Mouse (Mus musculus) midbrain, embryonic 13.5 days (tissue): ENCODE results near the gene Kncn. TPM values are rescaled to one million over a fixed set of nuclear protein-coding genes. Genes with fewer than 3 reads are reported as not detected.

Experiments
- ATAC-seq: fragments of 200-750 bp; cut with Nextera tagmentation; 2 replicates; pipeline ENCODE4 v1.8.0; 2017; ENCODE audit warnings: mild to moderate bottlenecking, moderate TSS enrichment, moderate library complexity
- H3K27ac ChIP-seq: fragments of 300-500 bp; sonication (generic); 2 replicates; pipeline ENCODE4 v1.5.1; 2015; ENCODE audit warnings: inconsistent platforms, mild to moderate bottlenecking, moderate library complexity
- H3K27me3 ChIP-seq: fragments of 300-500 bp; sonication (generic); 2 replicates; pipeline ENCODE4 v1.6.1; 2015; ENCODE audit warnings: mild to moderate bottlenecking, inconsistent platforms
- H3K36me3 ChIP-seq: fragments of 300-500 bp; sonication (generic); 2 replicates; pipeline ENCODE4 v1.6.1; 2015; ENCODE audit warnings: mild to moderate bottlenecking, inconsistent platforms
- H3K4me1 ChIP-seq: fragments of 300-500 bp; sonication (generic); replicated peaks from 2 replicates; pipeline ENCODE4 v1.6.1; 2015; ENCODE audit warnings: inconsistent platforms
- H3K4me2 ChIP-seq: fragments of 300-500 bp; sonication (generic); replicated peaks from 2 replicates; pipeline ENCODE4 v1.6.1; 2015; ENCODE audit warnings: moderate library complexity, mild to moderate bottlenecking, inconsistent platforms
- H3K4me3 ChIP-seq: fragments of 300-500 bp; sonication (generic); replicated peaks from 2 replicates; pipeline ENCODE4 v1.5.1; 2015; ENCODE audit warnings: mild to moderate bottlenecking, inconsistent platforms
- H3K9ac ChIP-seq: fragments of 300-500 bp; sonication (generic); replicated peaks from 2 replicates; pipeline ENCODE4 v1.6.1; 2015; ENCODE audit warnings: mild to moderate bottlenecking, inconsistent platforms
- H3K9me3 ChIP-seq: fragments of 300-500 bp; sonication (generic); 2 replicates; pipeline ENCODE4 v1.6.1; 2016; ENCODE audit warnings: mild to moderate bottlenecking, inconsistent platforms
- WGBS: fragments of 180-500 bp; shearing (Covaris S2); methylation state at CpG from one replicate; pipeline ENCODE4 v1.1.7; 2015; 5-methylcytosine and 5-hydroxymethylcytosine counted together
- polyA plus RNA-seq: library from polyadenylated mRNA; unstranded; fragments of >200 nt; fragmentation: Nextera tagmentation; extraction: Ambion mirVana; gene quantifications from 2 replicates; pipeline ENCODE4 v1.2.1, GENCODE M21; 2015

Kncn gene
- polyA plus RNA-seq, 1 experiment from 2014 or later: 0.24 TPM

DNA sequence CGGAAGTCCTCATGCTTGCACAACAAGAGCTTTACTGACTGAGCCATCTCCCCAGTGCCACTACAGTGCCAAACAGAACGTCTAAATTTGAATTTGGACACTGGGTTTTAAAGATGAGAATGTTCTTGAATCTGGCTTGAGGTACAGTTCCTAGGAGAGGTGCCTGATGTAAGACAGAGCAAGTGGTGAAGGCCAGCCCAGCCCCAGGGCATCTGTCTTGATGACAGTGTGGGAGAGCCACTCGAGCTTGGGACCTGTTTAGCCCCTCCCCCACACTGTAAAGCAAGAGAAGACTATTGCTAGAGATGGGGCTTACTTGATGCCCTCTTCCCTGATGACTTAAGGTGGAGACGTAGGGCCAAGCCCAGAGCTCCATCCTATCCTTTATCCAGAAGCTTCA, 2.0 kb upstream of the Kncn start:
- Histone ChIP-seq H3K27ac (no peak overlapping the region), H3K4me2 (no peak overlapping the region), H3K4me1 (peaks cover 53% of the 10 kb centered on the region), H3K27me3 (no peaks in the 10 kb centered on the region), H3K4me3 (no peak overlapping the region), H3K36me3 (no peaks in the 10 kb centered on the region), H3K9me3 (no peaks in the 10 kb centered on the region), H3K9ac (no peak overlapping the region)
- no peak for ATAC-seq
- WGBS: 69% methylated on average over 4 of the region's 4 CpGs

DNA sequence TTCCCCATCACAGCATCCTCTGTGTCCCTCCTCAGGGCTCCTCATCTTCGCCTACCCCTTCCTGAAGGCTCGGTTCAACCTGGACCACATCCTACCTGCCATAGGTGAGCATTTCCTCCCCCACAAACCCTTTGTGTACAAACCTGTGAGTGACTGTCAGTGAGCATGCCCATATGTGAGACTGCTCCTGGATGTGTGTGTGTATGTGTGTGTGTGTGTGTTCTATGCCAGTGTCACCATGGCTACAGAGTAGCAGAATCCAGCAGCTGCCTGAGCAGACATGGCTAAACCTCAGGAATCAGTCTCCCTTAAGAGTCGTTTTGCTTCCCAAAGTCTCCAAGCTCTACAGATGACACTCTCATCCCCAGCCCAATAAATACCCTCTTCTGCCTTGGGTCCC, 1.6 kb downstream of the Kncn start:
- Histone ChIP-seq H3K4me2 (no peak overlapping the region), H3K4me3 (no peak overlapping the region), H3K27me3 (peaks cover 29% of the 10 kb centered on the region), H3K4me1 (peaks cover 28% of the 10 kb centered on the region), H3K9me3 (no peaks in the 10 kb centered on the region), H3K27ac (0 out of 2 replicates have a peak overlapping the region, but pooled peaks have one; percentile 5), H3K9ac (no peak overlapping the region), H3K36me3 (no peaks in the 10 kb centered on the region)
- ATAC-seq: no peak
- WGBS: 82% methylated on average over 3 of the region's 3 CpGs

DNA sequence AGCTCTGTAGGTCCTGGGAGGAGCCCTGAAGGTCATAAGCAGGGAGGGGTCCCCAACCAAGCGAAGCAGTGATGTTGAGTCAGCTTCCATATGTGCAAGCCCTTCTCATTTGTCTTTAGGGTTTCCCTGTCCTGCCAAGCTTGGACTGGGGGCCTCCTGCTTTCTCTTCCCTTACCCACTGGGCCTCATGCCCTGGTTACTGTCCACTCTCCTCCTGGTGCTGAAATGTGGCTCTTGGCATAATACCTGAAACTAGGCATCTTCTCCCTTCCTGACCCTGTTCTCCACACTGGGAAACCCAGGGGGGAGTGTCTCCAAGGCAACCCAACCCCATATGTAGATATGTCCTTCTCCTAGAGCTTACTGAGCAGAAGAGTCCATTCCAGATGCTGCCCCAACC, 2.7 kb downstream of the Kncn start:
- WGBS: 41% methylated on average over 1 of the region's 1 CpGs
- no peak for ATAC-seq
- H3K36me3 ChIP-seq: no peaks in the 10 kb centered on the region
- H3K4me2 ChIP-seq: no peak overlapping the region
- peaks cover 19% of the 10 kb centered on the region for H3K4me1 ChIP-seq
- H3K4me3 ChIP-seq: no peak overlapping the region
- no peak overlapping the region for H3K27ac ChIP-seq
- no peak overlapping the region for H3K9ac ChIP-seq
- H3K27me3 ChIP-seq: peaks cover 39% of the 10 kb centered on the region
- no peaks in the 10 kb centered on the region for H3K9me3 ChIP-seq

DNA sequence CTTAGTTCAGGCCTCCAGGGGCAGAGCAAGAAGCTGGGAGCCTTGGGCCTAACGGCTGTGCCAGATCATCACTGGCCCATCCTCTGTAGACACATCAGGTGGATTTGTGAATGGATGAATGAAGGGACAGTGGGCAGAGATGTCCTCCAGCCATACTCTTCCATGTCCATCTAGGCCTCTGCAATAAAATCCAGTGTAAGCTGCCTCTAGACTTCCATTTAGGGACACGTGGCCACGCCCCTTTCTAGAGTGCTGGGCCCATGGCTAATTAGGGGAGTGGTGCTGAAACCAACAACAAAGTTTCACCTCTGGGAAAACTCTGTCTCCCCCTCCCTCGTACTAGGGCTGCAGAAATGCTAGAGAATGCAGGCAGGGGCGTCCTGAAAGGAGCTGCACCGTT, 5.9 kb downstream of the Kncn start:
- peak overlapping the region; percentile 66 for H3K4me2 ChIP-seq
- peaks cover 55% of the 10 kb centered on the region for H3K27me3 ChIP-seq
- ATAC-seq: 0 out of 2 replicates have a peak, but pooled peaks have one; percentile 15
- H3K36me3 ChIP-seq: no peaks in the 10 kb centered on the region
- H3K9me3 ChIP-seq: no peaks in the 10 kb centered on the region
- WGBS: 14% methylated on average over 6 of the region's 6 CpGs
- H3K4me3 ChIP-seq: peak overlapping the region; percentile 36
- H3K27ac ChIP-seq: no peak overlapping the region
- peaks cover 12% of the 10 kb centered on the region for H3K4me1 ChIP-seq
- peak overlapping the region; percentile 60 for H3K9ac ChIP-seq

DNA sequence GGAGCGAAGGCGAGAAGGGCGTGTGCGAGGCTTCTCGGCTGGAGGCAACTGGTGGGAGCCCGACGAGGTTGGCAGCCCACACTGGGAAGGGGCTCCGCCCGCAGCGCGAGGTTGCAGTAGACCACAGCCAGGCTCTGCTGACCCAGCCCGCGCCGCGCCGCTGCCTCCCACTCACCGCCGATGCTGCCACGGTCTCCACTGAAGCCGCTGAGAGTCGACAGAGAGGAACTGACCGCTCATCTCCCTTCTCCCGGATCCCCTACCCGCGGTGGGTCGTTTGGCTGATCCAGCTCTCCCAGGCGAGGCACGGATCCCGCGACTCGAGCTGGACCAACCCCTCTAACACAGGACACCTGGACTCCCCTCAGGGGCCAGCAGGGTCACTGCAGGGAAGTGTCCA, 6.4 kb downstream of the Kncn start, which contains the start of gene 6430628N08Rik:
TSS of gene 6430628N08Rik (plus strand) at position 113 of the 400 bp plus-strand sequence.
- peak within 1 kb of the TSS; percentile 66 for H3K4me2 ChIP-seq
- peak within 1 kb of the TSS; percentile 60 for H3K9ac ChIP-seq
- no peak within 1 kb of the TSS for H3K27ac ChIP-seq
- no peaks in the 10 kb centered on the region for H3K9me3 ChIP-seq
- peak within 1 kb of the TSS; percentile 36 for H3K4me3 ChIP-seq
- WGBS: 2% methylated on average over 31 of the region's 31 CpGs
- no peaks in the 10 kb centered on the region for H3K36me3 ChIP-seq
- ATAC-seq: peak; percentile 53
- peaks cover 58% of the 10 kb centered on the region for H3K27me3 ChIP-seq
- peaks cover 12% of the 10 kb centered on the region for H3K4me1 ChIP-seq

DNA sequence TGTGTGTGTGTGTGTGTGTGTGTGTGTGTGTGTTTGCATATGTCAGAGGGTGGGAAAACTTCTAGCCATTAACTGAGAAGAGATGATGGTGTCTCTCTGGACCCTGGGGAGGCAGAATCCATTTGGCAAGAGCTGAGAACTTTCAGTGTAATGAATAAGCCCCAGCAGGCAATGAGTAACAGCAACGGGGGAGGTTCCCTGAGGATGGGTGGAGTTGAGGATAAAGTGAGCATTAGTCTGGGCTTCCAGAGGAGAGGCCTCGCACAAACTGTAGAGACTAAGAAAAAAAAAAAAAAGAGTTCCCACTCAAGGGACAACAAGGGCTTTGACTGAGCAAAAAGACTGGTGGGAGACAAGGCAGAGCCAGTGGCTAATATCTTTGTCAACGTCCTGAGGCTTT, 10.1 kb downstream of the Kncn start:
- ATAC-seq: no peak
- no peaks in the 10 kb centered on the region for H3K9me3 ChIP-seq
- H3K36me3 ChIP-seq: no peaks in the 10 kb centered on the region
- 7% methylated on average over 3 of the region's 3 CpGs for whole genome bisulfite sequencing
- no peak overlapping the region for H3K4me3 ChIP-seq
- peaks cover 80% of the 10 kb centered on the region for H3K27me3 ChIP-seq
- H3K9ac ChIP-seq: no peak overlapping the region
- H3K4me1 ChIP-seq: peaks cover 23% of the 10 kb centered on the region
- no peak overlapping the region for H3K27ac ChIP-seq
- H3K4me2 ChIP-seq: no peak overlapping the region

DNA sequence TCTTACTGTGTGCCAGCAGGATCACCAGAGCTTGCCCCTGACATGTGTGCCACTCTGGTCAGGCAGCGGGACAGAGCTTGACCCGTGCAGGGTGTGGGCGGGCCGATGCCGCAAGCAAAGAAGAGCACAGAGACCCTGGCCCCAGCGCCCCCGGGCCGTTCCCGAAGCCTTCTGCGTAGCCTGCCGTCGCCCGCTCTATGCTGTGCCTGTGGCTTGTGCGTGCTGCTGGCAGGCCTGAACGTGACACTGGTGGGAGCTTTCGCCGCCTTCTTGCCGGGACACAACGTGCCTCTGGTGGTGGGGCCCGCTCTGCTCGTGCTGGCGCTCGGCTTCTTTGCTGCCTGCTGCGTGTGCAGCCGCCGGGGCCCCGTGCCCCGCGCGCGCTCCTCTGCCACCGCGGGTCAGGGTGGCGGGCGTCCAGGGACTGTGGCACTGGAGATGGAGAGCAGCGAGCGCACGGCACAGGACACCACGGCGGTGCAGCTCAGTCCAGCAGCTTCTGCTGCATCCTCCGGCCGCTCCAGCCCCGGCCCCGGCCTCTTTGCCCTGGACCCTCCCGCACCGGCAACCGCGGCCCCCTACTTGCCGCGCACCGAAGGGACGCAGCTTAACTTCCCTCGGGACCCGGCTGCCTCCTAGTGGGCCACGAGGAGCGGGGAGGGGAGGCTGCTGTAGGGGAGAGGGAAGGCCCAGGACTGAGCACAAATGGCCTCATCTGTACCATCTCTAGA, 13.9 kb downstream of the Kncn start:
- Histone ChIP-seq H3K9me3 (no peaks in the 10 kb centered on the region), H3K27me3 (peaks cover 81% of the 10 kb centered on the region), H3K36me3 (no peaks in the 10 kb centered on the region), H3K27ac (no peak overlapping the region), H3K4me1 (peaks cover 11% of the 10 kb centered on the region), H3K4me3 (peak overlapping the region; percentile 47), H3K9ac (peak overlapping the region; percentile 67), H3K4me2 (peak overlapping the region; percentile 89)
- ATAC-seq: peak; percentile 71
- WGBS: under 1% methylated on average over 56 of the region's 56 CpGs

DNA sequence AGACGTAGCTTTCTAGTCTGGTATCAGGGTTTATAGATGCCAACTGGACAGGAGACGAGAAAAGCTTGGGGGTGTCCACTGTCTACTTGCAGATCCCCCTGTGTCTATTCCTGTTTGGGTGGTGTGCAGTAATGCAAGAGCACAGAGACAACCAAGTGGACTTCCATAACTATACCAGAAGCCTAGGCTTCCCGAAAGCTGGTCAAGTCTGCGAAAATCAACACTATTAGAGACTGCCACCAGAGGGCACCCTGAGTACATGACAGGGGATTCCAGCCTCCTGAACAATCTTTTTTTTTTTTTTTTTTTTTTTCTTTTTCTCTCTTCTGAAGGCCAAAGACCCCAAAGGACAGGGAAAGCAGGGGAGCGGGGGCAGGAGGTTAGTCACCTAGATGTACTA, 18.6 kb downstream of the Kncn start:
- Histone ChIP-seq H3K4me2 (no peak overlapping the region), H3K27ac (no peak overlapping the region), H3K9ac (no peak overlapping the region), H3K36me3 (no peaks in the 10 kb centered on the region), H3K9me3 (no peaks in the 10 kb centered on the region), H3K4me3 (no peak overlapping the region), H3K27me3 (peaks cover 92% of the 10 kb centered on the region), H3K4me1 (peaks cover 41% of the 10 kb centered on the region)
- ATAC-seq: no peak
- WGBS: 19% methylated on average over 5 of the region's 5 CpGs

DNA sequence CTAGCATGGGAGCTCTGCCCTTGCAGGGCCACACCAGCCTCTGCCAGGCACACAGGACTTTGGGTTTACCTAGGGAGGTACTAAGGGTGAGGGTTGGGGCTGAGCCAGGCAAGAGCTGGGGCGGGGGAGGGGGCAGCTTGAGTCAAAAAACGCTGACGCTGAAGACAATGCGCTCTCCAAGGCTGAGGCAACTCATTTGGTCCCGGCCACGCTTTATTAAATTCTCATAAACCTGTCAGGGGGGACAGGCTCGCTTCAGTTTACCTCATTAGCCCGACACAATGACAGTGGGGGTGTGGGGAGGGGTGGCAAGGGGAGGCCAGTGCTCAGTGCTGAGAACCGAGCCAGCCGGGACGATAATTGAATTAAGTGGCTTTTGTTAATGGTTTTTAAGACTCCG, 20.2 kb downstream of the Kncn start:
- peaks cover 42% of the 10 kb centered on the region for H3K4me1 ChIP-seq
- 0 out of 2 replicates have a peak overlapping the region, but pooled peaks have one; percentile 2 for H3K9ac ChIP-seq
- H3K36me3 ChIP-seq: no peaks in the 10 kb centered on the region
- no peak overlapping the region for H3K4me2 ChIP-seq
- peaks cover 86% of the 10 kb centered on the region for H3K27me3 ChIP-seq
- no peak overlapping the region for H3K27ac ChIP-seq
- WGBS: 2% methylated on average over 12 of the region's 12 CpGs
- no peaks in the 10 kb centered on the region for H3K9me3 ChIP-seq
- ATAC-seq: peak; percentile 28; the same call in 1 of the 2 replicates
- no peak overlapping the region for H3K4me3 ChIP-seq

DNA sequence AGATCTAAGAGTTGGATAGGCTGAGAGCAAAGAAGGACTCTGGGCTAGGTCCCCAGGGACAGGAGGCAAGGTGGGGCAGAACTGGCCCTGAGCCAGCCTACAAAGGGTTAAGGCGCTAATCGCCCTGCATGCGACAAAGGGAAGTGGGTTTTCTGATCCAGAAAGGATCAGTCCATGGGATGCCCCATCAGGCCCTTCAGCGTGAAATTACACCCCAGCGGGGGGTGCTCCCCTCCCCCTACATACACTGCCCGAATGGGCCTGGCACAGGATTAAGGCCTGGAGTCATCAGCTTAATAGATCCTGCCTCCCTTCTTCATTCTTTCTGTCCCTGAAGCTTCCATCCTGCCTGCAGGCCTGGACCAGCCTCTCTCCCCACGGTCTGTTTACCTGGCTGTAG, 21.5 kb downstream of the Kncn start:
- Histone ChIP-seq H3K4me1 (peaks cover 42% of the 10 kb centered on the region), H3K9ac (no peak overlapping the region), H3K27me3 (peaks cover 73% of the 10 kb centered on the region), H3K9me3 (no peaks in the 10 kb centered on the region), H3K4me3 (no peak overlapping the region), H3K4me2 (no peak overlapping the region), H3K36me3 (no peaks in the 10 kb centered on the region), H3K27ac (no peak overlapping the region)
- 2% methylated on average over 7 of the region's 7 CpGs for WGBS
- peak; percentile 71 for ATAC-seq

DNA sequence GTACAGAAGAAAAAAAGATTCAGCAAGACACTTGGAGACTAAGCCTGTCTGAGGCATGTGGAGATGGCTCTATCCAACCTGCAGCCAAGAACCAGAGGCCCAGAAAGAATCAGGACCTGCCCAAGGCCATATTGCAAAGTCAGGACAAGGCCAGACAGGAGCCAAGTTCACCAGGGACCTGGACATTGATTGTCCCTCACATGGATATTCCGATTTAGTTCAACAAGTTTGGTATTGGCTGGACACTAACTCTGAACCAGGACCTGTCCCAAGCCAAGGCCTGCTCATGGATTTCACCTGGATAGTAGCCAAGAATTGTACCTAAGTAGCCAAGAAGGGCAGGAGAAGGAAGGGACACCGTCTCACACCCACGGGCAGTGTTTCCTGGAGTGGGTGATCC, 22.6 kb downstream of the Kncn start:
- Histone ChIP-seq H3K27ac (no peak overlapping the region), H3K9me3 (no peaks in the 10 kb centered on the region), H3K36me3 (no peaks in the 10 kb centered on the region), H3K4me3 (no peak overlapping the region), H3K27me3 (peaks cover 70% of the 10 kb centered on the region), H3K4me2 (no peak overlapping the region), H3K9ac (no peak overlapping the region), H3K4me1 (peaks cover 51% of the 10 kb centered on the region)
- 96% methylated on average over 3 of the region's 3 CpGs for WGBS
- no peak for ATAC-seq

DNA sequence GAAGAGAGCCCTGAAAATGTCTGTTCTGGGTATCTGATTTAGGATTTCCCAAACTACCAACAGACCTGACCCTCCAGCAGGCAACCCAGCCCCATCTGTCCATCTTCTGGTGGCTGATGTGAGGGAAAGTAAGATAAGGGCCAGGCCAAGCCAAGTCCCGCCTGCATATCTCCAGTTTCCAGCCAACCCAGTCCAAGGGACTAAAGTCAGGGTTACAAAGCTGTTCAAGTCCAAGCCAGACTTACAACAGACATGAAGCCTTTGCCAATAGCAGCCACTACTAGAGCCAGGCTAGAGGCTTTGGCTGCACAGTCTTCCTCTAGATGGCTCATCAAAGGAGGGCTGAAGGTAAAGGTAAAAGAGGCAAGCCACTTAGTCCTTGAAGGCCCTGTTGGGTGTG, 23.8 kb downstream of the Kncn start:
- no peak overlapping the region for H3K4me2 ChIP-seq

DNA sequence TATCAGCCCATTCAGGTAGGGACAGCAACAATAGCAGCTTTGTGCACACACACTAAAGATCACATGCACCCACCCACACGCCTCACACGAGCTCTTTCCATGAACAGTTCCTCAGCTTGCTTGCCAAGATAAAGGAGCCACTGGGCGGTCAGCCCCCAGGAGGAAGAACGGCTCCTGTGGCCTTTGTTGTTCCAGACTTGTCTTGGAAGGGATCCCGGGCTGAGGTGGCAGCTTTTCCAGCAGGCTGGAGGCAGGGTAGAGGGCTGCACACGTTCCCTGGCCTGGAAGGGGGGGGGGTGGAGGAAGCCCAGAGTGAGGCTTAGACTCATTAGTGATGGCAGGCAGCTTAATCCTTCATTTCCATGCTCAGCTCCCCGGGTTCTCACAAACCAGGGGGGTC, 24.4 kb downstream of the Kncn start:
- WGBS: 6% methylated on average over 7 of the region's 7 CpGs
- Histone ChIP-seq H3K27ac (no peak overlapping the region), H3K9ac (no peak overlapping the region), H3K4me1 (peaks cover 54% of the 10 kb centered on the region), H3K4me3 (no peak overlapping the region), H3K4me2 (no peak overlapping the region), H3K27me3 (peaks cover 68% of the 10 kb centered on the region), H3K36me3 (no peaks in the 10 kb centered on the region), H3K9me3 (no peaks in the 10 kb centered on the region)
- ATAC-seq: peak; percentile 76

More for the DNA sequence above, 23.8 kb downstream of the Kncn start:
- H3K4me1 ChIP-seq: peaks cover 54% of the 10 kb centered on the region
- no peaks in the 10 kb centered on the region for H3K36me3 ChIP-seq
- H3K9me3 ChIP-seq: no peaks in the 10 kb centered on the region
- no peak overlapping the region for H3K27ac ChIP-seq
- no peak overlapping the region for H3K9ac ChIP-seq
- WGBS: 65% methylated on average over 1 of the region's 1 CpGs
- no peak for ATAC-seq
- H3K4me3 ChIP-seq: no peak overlapping the region
- H3K27me3 ChIP-seq: peaks cover 67% of the 10 kb centered on the region
